ENCODE assay signal across 8 mouse cellular contexts in the genomic region with DNA sequence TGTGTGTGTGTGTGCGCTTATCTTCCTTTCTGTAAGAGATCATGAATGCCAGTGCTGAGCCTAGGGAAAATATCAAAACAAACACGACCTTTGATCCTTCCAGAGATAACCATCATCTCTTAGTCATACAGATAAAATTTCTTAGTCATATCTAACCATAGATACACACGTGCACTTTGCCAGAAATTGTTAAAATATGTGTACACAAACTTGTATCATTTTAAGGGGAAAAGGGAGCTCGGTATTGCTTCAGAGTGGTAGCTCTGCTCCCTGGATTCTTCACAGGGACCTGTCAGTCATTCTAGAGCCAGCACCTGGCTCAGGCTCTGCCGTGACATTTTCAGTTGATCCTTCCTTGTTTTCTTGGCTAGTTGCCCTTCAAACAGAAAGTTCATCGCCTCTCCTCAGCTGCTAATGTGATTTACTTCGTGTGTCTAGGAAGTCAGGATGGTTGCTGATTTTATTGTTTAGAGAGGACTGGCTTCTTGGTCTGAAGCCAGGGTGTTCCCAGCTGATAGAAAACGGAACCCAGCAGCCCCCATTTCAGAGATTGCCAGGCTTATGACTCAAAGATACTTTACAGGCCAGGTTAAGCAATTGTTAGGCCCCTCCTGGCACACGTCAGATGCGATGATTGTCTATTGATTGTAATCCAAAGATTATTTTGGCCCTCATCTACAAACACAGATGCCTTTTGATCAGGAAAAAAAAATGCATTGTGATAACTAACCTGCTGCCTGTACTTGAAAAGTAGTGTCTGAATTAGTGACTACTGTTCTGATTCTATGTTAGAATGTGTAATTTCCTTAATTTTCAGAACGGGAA. TPM values are rescaled to one million over a fixed set of nuclear protein-coding genes. Genes with fewer than 3 reads are reported as not detected.
DNase-seq lines count a peak whose midpoint lies in the region; ATAC-seq lines count a peak whose summit lies in the region.

No protein-coding gene starts in this region.

- H3K4me1 ChIP-seq in heart, embryonic 14.5 days (ENCODE audit: control insufficient read depth in 2 of 2, insufficient read depth in 2 of 2, low read length in 2 of 2): peaks cover 23 to 51% of the 10 kb centered on the region in 2 experiments

- peak overlapping the region; percentile 46 for H3K4me2 ChIP-seq in heart, embryonic 14.5 days (ENCODE audit: low read length)

- peak overlapping the region; percentile 27; the same call in 1 of the 2 replicates for H3K9ac ChIP-seq in heart, embryonic 14.5 days (ENCODE audit: low read length)

- ATAC-seq in heart, embryonic 14.5 days (ENCODE audit: insufficient number of reproducible peaks, insufficient read depth, low FRiP score, low read depth): no peak; the same call in 1 of the 2 replicates

- H3K36me3 ChIP-seq in heart, embryonic 14.5 days (ENCODE audit: control insufficient read depth, insufficient read depth, low read length): no peaks in the 10 kb centered on the region

- 0 out of 4 replicates have a peak overlapping the region, but pooled peaks of 1 of the 2 experiments have one; percentile 4 for H3K4me3 ChIP-seq in heart, embryonic 14.5 days (ENCODE audit: control insufficient read depth in 1 of 2, insufficient read depth in 1 of 2, low read depth in 1 of 2, low read length in 2 of 2)

- DNase-seq in ovary, adult 18-20 months (ENCODE audit: low spot score): peak; percentile 7
- no peak for DNase-seq in ovary, postnatal 14 days (ENCODE audit: low spot score)
- peak; percentile 57 for DNase-seq in cerebellum, postnatal 10 days
- DNase-seq in kidney, postnatal 4 days: peak; percentile 47 to 57
- DNase-seq in skeletal muscle tissue, adult 2 months (ENCODE audit: low read depth, low spot score): peak; percentile 89
- DNase-seq in testis, postnatal 10 days (ENCODE audit: low spot score): no peak
- no peak for DNase-seq in frontal cortex, postnatal 25 days (ENCODE audit: low spot score in 2 of 2)

- peak overlapping the region; percentile 1 to 53; a peak in 3 of 4 replicates for H3K27ac ChIP-seq in heart, embryonic 14.5 days (replicated peaks in 1 of 2; ENCODE audit: control insufficient read depth in 1 of 2, insufficient read depth in 1 of 2, low read depth in 2 of 2, low read length in 2 of 2)

- H3K9me3 ChIP-seq in heart, embryonic 14.5 days (ENCODE audit: control insufficient read depth, low read length): no peaks in the 10 kb centered on the region

- WGBS in heart, embryonic 14.5 days: 18% methylated on average over 11 of the region's 11 CpGs

- no peaks in the 10 kb centered on the region for H3K27me3 ChIP-seq in heart, embryonic 14.5 days (ENCODE audit: control insufficient read depth, insufficient read depth, low read length)

RNA-seq across cellular contexts. Expression of a gene that starts 49.6 kb away (rescaled TPM):
- polyA plus RNA-seq in heart, embryonic 14.5 days (2014; fragmentation: Nextera tagmentation; extraction: Ambion mirVana): 7.3 and 8.2 TPM in 2 replicates

Comparison
In these comparisons a context has a peak if more than half of its experiments do, and no peak if none do; other contexts are left out.
1. DNase-seq: peak in ovary, adult 18-20 months (single experiment), cerebellum, postnatal 10 days (2 of 2), kidney, postnatal 4 days (2 of 2) and skeletal muscle tissue, adult 2 months (single experiment); none in ovary, postnatal 14 days (single experiment), testis, postnatal 10 days (single experiment) and frontal cortex, postnatal 25 days (0 of 2).